Mouse (Mus musculus) erythroblast, embryonic 14.5 days (primary cell): ENCODE results near the gene Yrdc. TPM values are rescaled to one million over a fixed set of nuclear protein-coding genes. Genes with fewer than 3 reads are reported as not detected.

Experiments used
- H3K27me3 ChIP-seq: 2 replicates; pipeline ENCODE4 v1.6.1; 2012; ENCODE audit warnings: inconsistent platforms; ENCODE audit not compliant: control insufficient read depth
- H3K36me3 ChIP-seq: 2 replicates; pipeline ENCODE4 v1.6.1; 2012; ENCODE audit warnings: mild to moderate bottlenecking, inconsistent platforms; ENCODE audit not compliant: control insufficient read depth
- H3K4me1 ChIP-seq: 2 replicates; pipeline ENCODE4 v1.6.1; 2012; ENCODE audit warnings: inconsistent platforms; ENCODE audit not compliant: control insufficient read depth
- H3K4me3 ChIP-seq: replicated peaks from 2 replicates; pipeline ENCODE3; 2012; ENCODE audit warnings: moderate library complexity, mild to moderate bottlenecking, inconsistent platforms
- H3K9me3 ChIP-seq: 2 replicates; pipeline ENCODE4 v1.6.1; 2012; ENCODE audit warnings: low read length, inconsistent platforms, mixed read lengths; ENCODE audit not compliant: control insufficient read depth
- GATA1 ChIP-seq: IDR thresholded peaks from 2 replicates; pipeline ENCODE4 v1.6.1; 2012; ENCODE audit warnings: low read length, inconsistent platforms, mixed read lengths
- TAL1 ChIP-seq: IDR thresholded peaks from 3 replicates; pipeline ENCODE4 v1.6.1; 2012; ENCODE audit warnings: low read length, inconsistent platforms, mixed read lengths
- polyA plus RNA-seq: library from polyadenylated mRNA; stranded (reverse); fragments of >175 nt; gene quantifications from 2 replicates; pipeline ENCODE4 v1.2.3, GENCODE M21; 2012

Yrdc gene
- polyA plus RNA-seq, 1 experiment = 1.0 TPM

DNA sequence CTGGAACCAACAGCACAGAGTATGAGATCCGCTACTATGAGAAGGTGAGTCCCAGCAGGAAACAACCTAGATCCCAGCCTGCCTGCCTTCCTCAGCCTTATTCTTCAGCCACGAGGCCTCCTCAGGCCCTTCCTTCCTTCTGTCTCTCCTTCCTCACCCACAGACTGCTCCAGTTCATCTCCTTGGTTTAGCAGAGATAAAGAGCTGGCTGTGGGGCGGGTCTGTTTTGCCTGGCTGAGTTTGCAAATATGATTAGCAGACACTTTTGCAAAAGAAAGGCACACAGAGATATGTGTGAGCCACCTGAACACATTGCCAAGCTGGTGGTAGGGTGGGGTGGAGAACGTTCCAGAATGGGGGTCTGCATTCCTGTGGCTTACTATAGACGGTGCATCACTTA is 49.4 kb downstream of the Yrdc start:
- Histone ChIP-seq H3K36me3 (no peaks in the 10 kb centered on the region), H3K4me3 (no peak overlapping the region), H3K9me3 (no peaks in the 10 kb centered on the region), H3K27me3 (peaks cover 40% of the 10 kb centered on the region), H3K4me1 (peaks cover 9% of the 10 kb centered on the region)
- TF ChIP-seq GATA1 (no peak), TAL1 (no peak)

Other genes with a start within 250 kb of the Yrdc start
- gene 3100002H09Rik, start 239.9 kb upstream of the Yrdc start, polyA plus RNA-seq = not detected in 2 replicates
- gene Pou3f1, start 193.9 kb upstream of the Yrdc start, polyA plus RNA-seq = 0.01 and 0.02 TPM in 2 replicates
- gene Utp11, start 157.1 kb upstream of the Yrdc start, polyA plus RNA-seq = 0.19 and 0.50 TPM in 2 replicates
- gene Fhl3, start 150.0 kb upstream of the Yrdc start, polyA plus RNA-seq = 0.05 and 0.09 TPM in 2 replicates
- gene Sf3a3, start 135.9 kb upstream of the Yrdc start, polyA plus RNA-seq = 2.5 and 3.6 TPM in 2 replicates
- 1.5 and 2.5 TPM in 2 replicates for gene Inpp5b, start 108.8 kb upstream of the Yrdc start, polyA plus RNA-seq
- gene Mtf1, start 48.6 kb upstream of the Yrdc start, polyA plus RNA-seq = 3.1 and 3.6 TPM in 2 replicates
- 0.90 and 1.2 TPM in 2 replicates for gene 1110065P20Rik, start 517 bp downstream of the Yrdc start, polyA plus RNA-seq
- not detected in 2 replicates for gene Maneal, start 11.5 kb downstream of the Yrdc start, polyA plus RNA-seq
- not detected in 2 replicates for gene Epha10, start 30.2 kb downstream of the Yrdc start, polyA plus RNA-seq
- 0.52 and 0.61 TPM in 2 replicates for gene 9930104L06Rik, start 86.4 kb downstream of the Yrdc start, polyA plus RNA-seq
- 34.5 and 34.6 TPM in 2 replicates for gene Cdca8, start 88.6 kb downstream of the Yrdc start, polyA plus RNA-seq
- 0.02 TPM in 1 of 2 replicates, not detected in the other for gene Rspo1, start 135.8 kb downstream of the Yrdc start, polyA plus RNA-seq
- 2.1 and 3.1 TPM in 2 replicates for gene Gnl2, start 165.9 kb downstream of the Yrdc start, polyA plus RNA-seq
- gene Dnali1, start 215.0 kb downstream of the Yrdc start, polyA plus RNA-seq = not detected in 2 replicates
- 2.3 and 3.2 TPM in 2 replicates for gene Snip1, start 216.0 kb downstream of the Yrdc start, polyA plus RNA-seq
- 14.6 and 15.6 TPM in 2 replicates for gene Meaf6, start 234.5 kb downstream of the Yrdc start, polyA plus RNA-seq